Comparison of ENCODE assay signal across 8 mouse cellular contexts in genomic region chr5:130256678-130257271, GRCm38 (mm10). TPM values are rescaled to one million over a fixed set of nuclear protein-coding genes. Genes with fewer than 3 reads are reported as not detected.
DNase-seq lines count a peak whose midpoint lies in the region; ATAC-seq lines count a peak whose summit lies in the region.

No protein-coding gene starts in this region.

- peak overlapping the region; percentile 93 for H3K4me2 ChIP-seq in hindbrain, embryonic 16.5 days (ENCODE audit: low read length)

- H3K27me3 ChIP-seq in hindbrain, embryonic 16.5 days (replicated peaks; ENCODE audit: control insufficient read depth, insufficient read depth, low read length): no peaks in the 10 kb centered on the region

- ATAC-seq in hindbrain, embryonic 16.5 days: peak; percentile 97

- peak; percentile 85 for DNase-seq in WW6 (ENCODE audit: low read depth, low spot score)
- peak; percentile 58 to 90 for DNase-seq in cerebellum, postnatal 4 days (ENCODE audit: low spot score in 2 of 2)
- peak; percentile 97 for DNase-seq in gastrocnemius, adult 18-20 months (ENCODE audit: low spot score)
- DNase-seq in left cerebral cortex, adult 18-20 months (ENCODE audit: low spot score in 2 of 2): peak; percentile 90 to 92
- DNase-seq in right cerebral cortex, adult 18-20 months: peak; percentile 96
- DNase-seq in urinary bladder, postnatal 10 days (ENCODE audit: low spot score): peak; percentile 75

- 0 out of 2 replicates have a peak, but pooled peaks cover 7% of the 10 kb centered on the region for H3K36me3 ChIP-seq in hindbrain, embryonic 16.5 days (ENCODE audit: control insufficient read depth, insufficient read depth, low read length)
- H3K36me3 ChIP-seq in macrophage (ENCODE audit: inconsistent target): peaks cover 11% of the 10 kb centered on the region; the same call in 1 of the 2 replicates

- peak overlapping the region; percentile 75 for H3K9ac ChIP-seq in hindbrain, embryonic 16.5 days (ENCODE audit: low read depth, low read length)

- H3K9me3 ChIP-seq in hindbrain, embryonic 16.5 days (ENCODE audit: control insufficient read depth, low read length): no peaks in the 10 kb centered on the region

- WGBS in hindbrain, embryonic 16.5 days: under 1% methylated on average over 25 of the region's 25 CpGs
- WGBS in macrophage (ENCODE audit: missing documents): under 1% methylated on average over 22 of the region's 25 CpGs

- peak overlapping the region; percentile 68 for H3K27ac ChIP-seq in hindbrain, embryonic 16.5 days (ENCODE audit: low read depth, low read length)
- peak overlapping the region; percentile 39 for H3K27ac ChIP-seq in macrophage

- H3K4me3 ChIP-seq in hindbrain, embryonic 16.5 days (ENCODE audit: low read length): peak overlapping the region; percentile 62
- peak overlapping the region; percentile 84 for H3K4me3 ChIP-seq in macrophage (ENCODE audit: inconsistent target)

- peaks cover 48% of the 10 kb centered on the region for H3K79me2 ChIP-seq in macrophage (ENCODE audit: inconsistent target)

- H3K4me1 ChIP-seq in hindbrain, embryonic 16.5 days (ENCODE audit: control insufficient read depth, insufficient read depth, low read depth, low read length): peaks cover 18% of the 10 kb centered on the region

RNA-seq across cellular contexts. Expression of gene Tyw1, which starts 1.4 kb away (rescaled TPM):
- 10 to 100 TPM in 1 of 2 experiments, 1 to 10 TPM in 1; 10.0 to 11.1 TPM for total RNA-seq in gastrocnemius, adult 18-20 months (2021)
- polyA plus RNA-seq in hindbrain, embryonic 16.5 days (2015; fragmentation: Nextera tagmentation; extraction: Ambion mirVana): 22.0 and 23.5 TPM in 2 replicates
- total RNA-seq in left cerebral cortex, adult 18-20 months (2021): 10 to 100 TPM; 14.0 to 15.0 TPM
- 10 to 100 TPM in 20 of 26 experiments, 1 to 10 TPM in 6; 3.6 to 28.5 (median 14.9) TPM for total RNA-seq in macrophage (2018; cell fraction: chromatin; rRNA removed)
- total RNA-seq in macrophage (2018; cell fraction: cytosol; rRNA removed): 10 to 100 TPM in 21 of 26 experiments, 1 to 10 TPM in 5; 8.6 to 13.7 (median 11.6) TPM
- 10 to 100 TPM in 19 of 26 experiments, 1 to 10 TPM in 7; 7.6 to 22.9 (median 12.7) TPM for total RNA-seq in macrophage (2018; cell fraction: nucleus; rRNA removed)
- polyA plus RNA-seq in macrophage (2018): 7.9 to 17.1 TPM (median 10.6 TPM) in 3 replicates

RNA-seq across cellular contexts. Expression of gene Sbds, which starts 1.4 kb away (rescaled TPM):
- total RNA-seq in gastrocnemius, adult 18-20 months (2021): 10 to 100 TPM; 30.3 to 37.7 TPM
- 56.1 and 64.4 TPM in 2 replicates for polyA plus RNA-seq in hindbrain, embryonic 16.5 days (2015; fragmentation: Nextera tagmentation; extraction: Ambion mirVana)
- total RNA-seq in left cerebral cortex, adult 18-20 months (2021): 10 to 100 TPM; 83.8 to 90.3 TPM
- total RNA-seq in macrophage (2018; cell fraction: chromatin; rRNA removed): 100 to 1,000 TPM in 20 of 26 experiments, 10 to 100 TPM in 6; 83.3 to 497 (median 216) TPM
- total RNA-seq in macrophage (2018; cell fraction: cytosol; rRNA removed): 100 to 1,000 TPM in 9 of 26 experiments, 10 to 100 TPM in 17; 67.1 to 265 (median 86.6) TPM
- total RNA-seq in macrophage (2018; cell fraction: nucleus; rRNA removed): 100 to 1,000 TPM in 20 of 26 experiments, 10 to 100 TPM in 6; 76.4 to 588 (median 220) TPM
- 67.5 to 110 TPM (median 70.4 TPM) in 3 replicates for polyA plus RNA-seq in macrophage (2018)

RNA-seq across cellular contexts. Expression of gene Tmem248, which starts 39.9 kb away (rescaled TPM):
- total RNA-seq in gastrocnemius, adult 18-20 months (2021): 10 to 100 TPM; 43.4 to 44.3 TPM
- polyA plus RNA-seq in hindbrain, embryonic 16.5 days (2015; fragmentation: Nextera tagmentation; extraction: Ambion mirVana): 26.0 and 26.6 TPM in 2 replicates
- 10 to 100 TPM; 43.8 to 48.4 TPM for total RNA-seq in left cerebral cortex, adult 18-20 months (2021)
- total RNA-seq in macrophage (2018; cell fraction: chromatin; rRNA removed): 10 to 100 TPM; 11.8 to 29.0 (median 17.3) TPM
- 10 to 100 TPM; 35.7 to 44.7 (median 39.9) TPM for total RNA-seq in macrophage (2018; cell fraction: cytosol; rRNA removed)
- total RNA-seq in macrophage (2018; cell fraction: nucleus; rRNA removed): 10 to 100 TPM; 16.7 to 43.6 (median 33.8) TPM
- 32.3 to 42.3 TPM (median 35.1 TPM) in 3 replicates for polyA plus RNA-seq in macrophage (2018)

Comparison
In these comparisons a context has a peak if more than half of its experiments do, and no peak if none do; other contexts are left out.
1. Peak in every context shown above with its lines: DNase-seq, ATAC-seq, H3K4me3 ChIP-seq and H3K27ac ChIP-seq.